Mouse (Mus musculus) urinary bladder, adult 2 months (tissue): ENCODE data around the gene Tmem267. TPM values are rescaled to one million over a fixed set of nuclear protein-coding genes. Genes with fewer than 3 reads are reported as not detected.

ENCODE experiments used
- polyA plus RNA-seq: library from polyadenylated mRNA; depleted of rRNA; stranded (reverse); fragments of >200 nt; gene quantifications from 2 replicates; pipeline ENCODE4 v1.2.3, GENCODE M21; 2012; rRNA removed

The Tmem267 gene
- polyA plus RNA-seq, 1 experiment = 5.0 TPM

Other genes with a start within 250 kb of the Tmem267 start
- gene Paip1, start 59.4 kb upstream of the Tmem267 start, polyA plus RNA-seq = 43.5 and 48.6 TPM in 2 replicates
- 55.7 and 64.4 TPM in 2 replicates for gene 4833420G17Rik, start 25.3 kb upstream of the Tmem267 start, polyA plus RNA-seq
- gene 3110070M22Rik, start 344 bp downstream of the Tmem267 start, polyA plus RNA-seq = 1.2 and 1.6 TPM in 2 replicates
- gene Ccl28, start 135.8 kb downstream of the Tmem267 start, polyA plus RNA-seq = 0.14 and 0.16 TPM in 2 replicates
- 58.2 and 74.9 TPM in 2 replicates for gene Hmgcs1, start 202.3 kb downstream of the Tmem267 start, polyA plus RNA-seq